Comparison of ENCODE assay signal across 10 mouse cellular contexts in genomic region chrX:109122670-109123069, GRCm38 (mm10).
"Had no signal": no experiment of that assay in that cellular context is flagged by ENCODE, and none has a peak within 500 bp of the region (broad histone marks: within the 10 kb centered on the region; RNA-seq: fewer than 3 reads in every experiment).

No protein-coding gene starts in this region.

- H3K36me3 ChIP-seq: limb, embryonic 13.5 days; midbrain, embryonic 10.5 days; neural tube, embryonic 12.5 days had no signal

- DNase-seq: kidney, adult 18-20 months; kidney, postnatal 10 days; kidney, postnatal 4 days; midbrain, embryonic 14.5 days; thymus, postnatal 4 days had no signal

- H3K9ac ChIP-seq: limb, embryonic 13.5 days; neural tube, embryonic 12.5 days had no signal

- H3K4me2 ChIP-seq: limb, embryonic 13.5 days; liver, embryonic 11.5 days; neural tube, embryonic 12.5 days had no signal

- H3K4me3 ChIP-seq: limb, embryonic 13.5 days; midbrain, embryonic 10.5 days; neural tube, embryonic 12.5 days had no signal

- H3K27me3 ChIP-seq: limb, embryonic 13.5 days; neural tube, embryonic 12.5 days had no signal

- H3K9me3 ChIP-seq: limb, embryonic 13.5 days; midbrain, embryonic 10.5 days; neural tube, embryonic 12.5 days had no signal

- H3K27ac ChIP-seq: limb, embryonic 13.5 days; midbrain, embryonic 10.5 days; neural tube, embryonic 12.5 days; stomach, postnatal 0 days had no signal

- H3K4me1 ChIP-seq: neural tube, embryonic 12.5 days had no signal
